Mouse (Mus musculus): ENCODE data around the gene Inafm1.

DNA sequence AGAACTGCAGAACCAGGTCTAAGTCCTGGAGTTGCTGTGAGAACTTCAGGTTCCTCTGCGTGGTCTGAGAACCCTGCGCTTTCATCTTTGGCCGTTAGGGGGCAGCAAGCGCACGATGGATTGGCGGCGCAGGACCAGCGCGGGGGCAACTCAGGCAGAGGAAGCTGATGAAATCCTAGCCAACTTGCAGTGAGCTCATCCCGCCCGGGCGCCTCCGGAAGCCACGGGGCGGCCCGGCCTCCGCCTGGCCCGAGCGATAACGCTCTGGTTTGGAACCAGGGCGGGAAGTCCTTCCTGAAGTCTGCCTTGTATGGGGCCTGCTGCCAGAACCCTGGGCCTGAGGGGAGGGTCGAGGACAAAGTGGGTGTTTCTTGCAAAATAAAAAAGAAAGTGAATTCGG lies 21.4 kb upstream of the Inafm1 start:
- TF ChIP-seq EP300 (IDR thresholded peaks at IDR 0.05) (peak; percentile 99), CTCF (IDR thresholded peaks at IDR 0.05) (peak; percentile 99)
